Mouse (Mus musculus) CH12F3 (cell line): ENCODE data around the gene Oxgr1.

Source experiments
- in situ Hi-C: fragments of 300-500 bp; cut with MboI; formaldehyde crosslinking; loops from 2 replicates; pipeline ENCODE4 v1.14.3; 2020; ENCODE audit warnings: low sequenced_read_pairs

Oxgr1 gene

DNA sequence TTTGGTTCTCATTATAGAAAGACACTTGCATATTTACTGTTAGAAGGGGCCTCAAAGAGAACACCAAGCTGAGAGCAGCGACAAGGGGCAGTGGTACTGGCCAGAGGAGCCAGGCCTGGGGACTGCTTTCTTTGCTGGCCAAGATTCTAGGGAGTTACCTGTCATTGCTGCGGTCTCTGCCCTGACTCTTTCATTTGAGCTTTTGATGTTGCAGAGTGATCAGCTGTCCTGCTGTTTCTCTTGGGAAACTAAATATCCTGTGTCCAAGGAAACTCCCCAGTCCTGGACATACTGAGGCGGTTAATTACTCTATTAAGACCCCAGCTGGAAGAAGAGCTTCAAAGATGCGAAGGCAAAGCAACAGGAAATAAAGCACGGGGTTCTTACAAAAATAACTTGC is 60.9 kb downstream of the Oxgr1 start:
- in situ Hi-C loops: no loop called here

DNA sequence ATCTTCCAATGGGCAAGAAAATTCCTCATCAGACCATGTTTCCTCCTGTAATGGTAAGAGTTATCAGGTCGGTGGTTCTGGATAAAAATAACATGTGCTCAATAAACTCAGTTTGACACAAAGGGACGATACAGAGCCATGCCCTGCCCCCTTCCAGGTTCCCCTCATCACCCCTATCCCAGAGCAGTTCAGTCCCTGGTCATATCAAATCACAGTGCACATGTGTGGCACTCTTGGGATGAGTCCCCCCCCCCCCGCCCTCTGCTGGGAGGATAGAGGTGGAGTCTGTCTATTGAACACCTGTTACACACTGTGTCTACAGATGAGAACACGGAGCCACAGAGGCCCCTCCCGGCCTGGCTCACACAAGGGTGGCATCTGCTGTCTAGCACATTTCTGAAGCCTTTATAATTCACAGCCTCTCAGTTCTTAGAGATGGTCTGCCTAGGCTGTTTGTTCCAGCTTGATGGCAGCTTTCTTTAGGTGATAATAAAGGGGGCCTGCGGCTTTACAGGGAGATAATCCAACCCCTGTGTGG is 61.5 kb downstream of the Oxgr1 start:
- in situ Hi-C loops: no loop called here
